Mouse (Mus musculus) brain, embryonic 14.5 days (tissue): ENCODE measurements around the gene Thap8.

Experiments
- CTCF ChIP-seq: fragments of 200-500 bp; IDR thresholded peaks from 2 replicates; pipeline ENCODE4 v1.5.1; 2012; ENCODE audit warnings: inconsistent platforms, mild to moderate bottlenecking, moderate library complexity, borderline replicate concordance; ENCODE audit not compliant: insufficient read depth, insufficient read length; ENCODE audit errors: extremely low read depth
- POLR2A ChIP-seq: fragments of 200-500 bp; IDR thresholded peaks from 2 replicates; pipeline ENCODE4 v1.6.1; 2012; ENCODE audit warnings: mild to moderate bottlenecking, inconsistent platforms, borderline replicate concordance; ENCODE audit not compliant: poor library complexity, insufficient read depth, insufficient read length, severe bottlenecking; ENCODE audit errors: extremely low read depth

- 0 out of 2 replicates have a peak, but pooled peaks have one; percentile 20 for TF ChIP-seq POLR2A
- no peak for TF ChIP-seq CTCF
Observed at GRCm38 (mm10) chr7:30279951-30280669, at the start of gene Thap8, which contains the start of gene Wdr62.
